Mouse (Mus musculus): ENCODE measurements at regions not wholly inside any gene's neighbourhood (a gene's known extent, or its start where the extent isn't known, plus 50 kb on each side); places are given as distances from the start of the nearest gene placed in this dataset.
"Not testable (repeated sequence)": the region's sequence is repeated elsewhere in the genome, so short reads cannot be mapped to it uniquely, and the experiment has no call there.

DNA sequence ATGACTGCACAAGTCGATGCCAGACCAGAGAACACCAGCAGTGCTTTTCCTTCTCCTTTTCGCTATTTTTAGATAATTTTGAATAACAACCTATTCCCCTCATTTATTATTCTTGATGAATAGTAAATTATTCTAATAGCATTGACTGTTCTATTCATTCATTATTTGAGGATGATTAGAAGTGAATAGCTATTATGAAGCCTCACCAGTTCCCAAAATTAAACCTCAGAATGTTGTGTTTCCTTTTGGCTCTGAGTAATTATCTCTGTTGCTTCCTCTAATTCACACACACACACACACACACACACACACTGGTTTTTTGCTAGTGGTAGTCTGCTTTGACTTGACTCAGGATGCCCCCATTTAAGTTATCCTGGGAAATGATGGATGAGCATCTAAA lies 540.7 kb downstream of the Cypt12 start:
- no peak for DNase-seq (ENCODE audit: low spot score in 2 of 2)

DNA sequence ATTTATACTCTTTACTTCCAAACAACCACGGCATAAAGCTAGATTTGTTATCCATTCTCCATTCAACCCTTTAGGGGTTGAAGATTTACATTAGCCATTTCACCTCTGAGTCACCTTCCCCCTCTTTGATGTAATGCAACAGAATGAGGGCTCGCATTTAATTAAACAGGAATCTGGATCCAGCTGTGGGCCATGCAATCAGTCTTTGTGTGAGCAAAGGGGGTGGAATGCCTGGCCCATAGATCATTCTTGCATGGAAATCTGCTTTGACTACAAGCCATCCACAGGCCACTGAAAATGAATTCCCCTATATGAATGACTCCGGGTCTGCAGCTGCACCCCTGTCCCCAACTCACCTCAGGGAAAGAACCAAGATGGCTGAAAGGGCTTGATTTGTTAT lies 574.4 kb downstream of the Cypt12 start:
- no peak for DNase-seq (ENCODE audit: low spot score in 2 of 2)

DNA sequence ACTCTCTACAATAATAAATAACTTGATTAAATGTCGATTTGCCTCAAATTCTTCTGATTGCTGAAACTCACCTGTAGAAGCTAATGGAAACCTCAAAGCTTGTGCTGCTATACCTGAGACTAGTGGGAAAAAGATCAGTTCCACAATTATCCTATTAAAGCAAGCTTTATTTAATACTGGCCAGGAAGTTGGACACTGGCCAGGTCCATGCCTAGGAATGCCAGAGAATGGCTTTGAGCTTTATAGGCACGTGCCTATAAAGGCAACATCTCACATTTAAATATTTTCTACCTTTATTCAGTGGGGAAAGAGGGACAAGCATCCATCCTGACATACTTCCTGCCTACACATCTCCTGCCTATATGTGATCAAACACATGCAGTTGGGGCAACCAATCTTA lies 575.8 kb downstream of the Cypt12 start:
- no peak for DNase-seq (ENCODE audit: low spot score in 2 of 2)

DNA sequence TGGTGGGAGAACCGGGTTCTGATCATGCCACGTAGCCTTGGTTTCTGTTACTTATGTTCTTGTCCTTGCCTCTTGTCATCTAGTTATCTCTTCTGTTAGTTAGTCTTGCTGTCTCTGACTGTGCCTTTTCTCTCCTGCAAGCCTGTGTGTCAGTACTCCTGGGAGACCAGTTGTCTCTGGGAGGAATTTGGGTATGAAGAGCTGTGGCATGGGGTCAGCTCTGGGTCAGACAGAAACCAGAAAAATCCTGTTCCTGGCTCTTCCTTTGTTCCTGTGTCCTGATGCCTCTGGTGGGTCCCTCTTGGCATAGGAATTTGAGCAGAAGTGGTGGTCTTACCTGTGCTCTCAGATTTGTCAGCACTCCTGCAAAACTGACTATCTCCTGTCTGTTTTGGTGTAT lies 609.0 kb downstream of the Cypt12 start:
- DNase-seq (ENCODE audit: low spot score in 2 of 2): no peak

DNA sequence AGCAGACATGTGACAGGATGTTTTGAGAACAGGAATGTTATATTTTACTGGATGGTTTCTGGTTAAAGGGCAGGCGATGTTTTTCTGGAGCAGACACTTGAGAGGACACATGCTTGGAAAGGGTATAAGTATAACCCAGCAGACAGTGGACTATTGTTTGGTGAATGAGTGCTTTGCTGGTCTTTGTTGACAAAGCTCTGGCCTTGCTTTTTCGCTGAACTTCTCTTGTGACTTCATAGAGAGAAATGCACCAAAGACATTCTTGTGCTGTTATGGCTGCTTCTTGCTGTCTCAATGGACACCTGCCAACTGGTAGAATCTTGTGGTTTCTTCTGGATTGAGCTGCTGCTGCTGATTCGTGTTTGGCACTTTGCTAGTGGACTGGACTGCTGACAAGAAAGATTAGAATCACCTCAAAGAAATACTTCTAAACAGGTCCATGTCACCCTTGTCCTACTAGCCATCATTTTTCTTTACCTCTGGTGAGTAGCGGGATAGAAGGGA lies 612.1 kb downstream of the Cypt12 start:
- no peak for DNase-seq (ENCODE audit: low spot score in 2 of 2)

DNA sequence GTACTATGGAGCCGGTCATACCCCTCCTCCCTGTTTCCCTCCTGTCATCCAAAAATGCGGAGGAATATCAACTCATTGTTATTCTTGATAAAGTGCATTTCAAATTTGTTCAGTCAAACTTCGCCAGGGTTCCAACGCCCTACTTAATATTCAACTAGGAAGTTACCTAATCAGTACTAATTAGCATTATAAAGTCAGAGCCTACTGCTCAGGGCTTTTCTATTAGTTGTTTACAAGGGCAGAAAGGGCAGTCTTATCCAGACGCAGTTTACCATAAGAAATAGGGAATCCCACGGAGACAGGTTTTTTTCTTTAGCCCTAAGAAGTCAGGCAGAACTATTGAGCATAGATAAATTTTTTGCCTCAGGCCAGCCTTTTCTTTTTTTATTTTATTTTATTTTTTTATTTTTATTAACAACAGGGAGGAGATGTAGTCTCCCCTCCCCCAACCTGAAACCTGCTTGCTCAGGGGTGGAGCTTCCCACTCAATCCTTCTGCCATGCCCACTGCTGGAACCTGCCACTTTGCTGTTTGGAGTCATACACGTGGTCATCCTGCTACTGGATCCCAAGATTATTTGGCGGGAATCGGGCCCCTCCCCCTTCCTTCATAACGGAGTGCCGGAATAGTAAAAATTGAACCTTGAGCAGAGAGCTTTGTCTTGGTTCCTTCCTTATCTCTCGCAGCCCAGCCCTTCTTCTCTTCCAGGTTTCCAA lies 632.9 kb downstream of the Cypt12 start:
- not testable (repeated sequence) for DNase-seq (ENCODE audit: low spot score in 2 of 2)

DNA sequence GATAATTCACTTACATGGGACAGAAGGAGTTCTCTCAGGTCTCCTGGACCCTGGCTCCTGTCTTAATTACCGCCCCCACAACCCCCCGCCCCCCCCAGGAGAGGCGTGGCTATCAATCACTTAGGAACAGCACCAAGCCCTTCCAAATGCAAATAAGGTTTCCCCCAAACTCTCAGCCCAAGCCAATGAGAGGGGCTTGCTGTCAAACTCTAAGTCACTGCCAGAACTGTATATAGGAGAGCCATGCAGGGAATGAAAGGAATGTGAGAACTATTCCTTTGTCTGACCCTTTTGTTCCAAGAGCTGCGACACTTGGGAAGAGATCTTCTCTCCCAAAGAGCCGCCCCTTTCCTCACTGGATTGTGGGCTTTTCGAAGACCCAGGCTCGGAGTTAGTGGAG lies 672.4 kb downstream of the Cypt12 start:
- no peak for DNase-seq (ENCODE audit: low spot score in 2 of 2)

DNA sequence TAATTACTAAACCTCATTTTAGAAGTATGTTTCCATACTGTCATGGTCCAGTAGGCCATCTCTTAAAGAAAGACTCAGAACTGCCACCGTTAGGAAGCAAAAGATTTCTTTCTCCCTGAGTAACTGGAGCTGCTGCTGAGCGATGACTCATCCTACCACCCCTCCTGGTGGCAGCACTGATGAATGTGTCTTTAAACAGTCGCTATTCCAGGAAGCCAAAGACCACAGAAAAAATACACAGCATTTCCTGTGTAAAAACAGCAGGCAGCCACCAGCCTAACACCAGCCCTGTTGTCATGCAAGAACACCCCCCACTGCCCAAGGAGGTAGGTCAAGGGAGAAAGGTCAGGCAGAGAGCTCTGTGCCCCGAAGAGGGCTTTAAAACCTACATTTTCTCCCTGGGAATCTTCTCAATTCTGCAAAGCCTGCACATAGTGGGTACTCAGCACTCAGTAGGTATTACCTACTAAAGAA lies 675.7 kb downstream of the Cypt12 start:
- peak; percentile 46 to 72 for DNase-seq (ENCODE audit: low spot score in 2 of 2)

DNA sequence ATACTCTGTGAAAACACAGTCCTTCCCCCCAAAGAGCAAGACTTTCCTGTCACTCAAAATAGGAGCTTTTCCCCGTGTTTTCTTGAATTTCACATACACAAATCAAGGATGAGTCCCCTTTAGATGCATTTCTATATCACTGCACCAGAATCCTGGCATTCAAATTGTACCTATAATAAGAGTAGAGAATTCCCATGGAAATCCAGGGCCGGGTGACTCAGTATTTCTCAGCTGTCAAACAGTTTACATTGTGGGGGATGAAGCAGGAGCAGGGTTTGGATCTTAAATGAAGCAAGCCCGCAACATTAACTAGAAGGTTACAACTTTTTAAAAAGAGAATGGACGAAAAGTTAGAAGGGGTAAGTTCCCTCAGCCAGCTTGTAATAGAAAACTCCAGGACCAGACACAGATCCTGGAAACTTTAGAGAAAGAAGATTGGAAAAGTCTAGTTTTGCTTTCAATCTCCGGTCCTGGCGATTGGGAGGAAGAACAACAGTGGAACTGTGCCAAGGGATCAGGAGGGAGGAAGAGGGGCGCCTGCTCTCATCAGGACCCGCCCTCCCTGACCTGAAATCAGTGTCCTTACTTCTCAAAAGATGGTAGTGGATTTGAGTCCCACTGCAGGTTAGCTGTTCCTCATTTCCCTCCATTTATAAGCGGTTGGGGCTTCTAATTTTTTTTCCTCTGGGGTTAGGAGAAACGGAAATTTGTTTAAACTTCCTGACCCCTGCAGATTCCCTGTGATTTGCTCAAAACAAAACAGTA lies 676.4 kb downstream of the Cypt12 start:
- no peak for DNase-seq (ENCODE audit: low spot score in 2 of 2)

DNA sequence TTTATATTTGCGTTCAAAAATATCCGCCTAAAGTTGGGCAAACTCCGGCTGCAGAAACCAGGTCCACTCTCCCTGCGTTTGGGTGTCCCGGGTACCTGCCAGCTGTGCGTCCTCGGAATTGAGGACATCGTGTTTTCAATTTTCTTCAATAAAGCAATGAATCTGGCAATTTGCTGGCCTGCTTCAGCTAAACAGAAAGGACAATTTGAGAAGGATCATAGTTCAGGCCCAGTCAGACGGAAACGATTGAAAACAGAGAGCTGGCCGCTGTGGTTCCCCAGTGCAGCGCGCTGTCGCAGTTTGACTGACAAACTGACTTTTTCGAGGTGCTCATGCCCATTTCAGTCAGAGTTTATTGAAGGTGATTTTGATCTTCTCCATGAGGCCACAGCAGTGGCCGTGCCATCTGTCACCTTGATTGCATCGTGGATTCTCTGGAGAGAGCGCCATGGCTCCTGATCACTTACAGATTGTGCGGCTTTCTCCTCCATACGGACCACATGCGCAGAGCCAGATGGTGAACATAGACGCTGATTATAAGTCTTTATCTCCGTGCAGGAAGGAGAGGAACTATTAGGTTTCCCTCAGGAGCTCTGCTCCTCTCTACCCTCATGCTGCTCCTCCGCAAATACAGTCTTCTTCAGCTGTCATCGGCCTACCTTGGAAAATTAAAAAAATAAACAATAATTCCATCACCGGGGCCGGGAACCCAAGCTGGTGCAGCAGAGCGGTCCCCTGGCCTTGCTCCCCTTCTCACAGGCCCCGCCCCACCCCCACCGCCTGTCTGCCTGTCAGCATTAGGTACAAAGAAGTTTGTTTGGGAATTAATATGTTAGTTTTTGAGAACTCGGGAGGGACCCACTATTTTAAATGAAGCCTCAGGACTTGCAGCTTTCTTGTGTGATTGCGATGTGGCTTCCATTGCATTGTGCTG lies 677.5 kb downstream of the Cypt12 start:
- peak; percentile 49 to 67 for DNase-seq (ENCODE audit: low spot score in 2 of 2)

DNA sequence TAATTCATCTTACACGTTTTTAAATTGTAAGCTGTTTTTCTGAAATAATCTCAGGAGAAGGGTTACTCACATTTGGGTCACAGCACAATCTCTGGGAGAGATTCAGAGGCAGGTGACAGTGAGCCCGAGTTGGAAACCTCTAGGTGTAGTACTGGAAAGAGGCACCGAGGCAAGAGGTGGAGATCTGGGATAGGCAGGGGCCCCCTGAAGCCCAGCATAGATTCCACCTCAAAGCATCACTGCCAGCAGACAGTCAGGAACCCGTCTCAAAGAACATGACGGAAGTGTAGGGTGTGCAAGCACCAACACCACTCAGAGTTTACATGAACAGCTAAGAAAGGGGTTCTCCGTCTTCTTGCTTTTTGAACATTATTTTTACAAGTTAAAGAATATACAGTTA lies 678.2 kb downstream of the Cypt12 start:
- DNase-seq (ENCODE audit: low spot score in 2 of 2): no peak

DNA sequence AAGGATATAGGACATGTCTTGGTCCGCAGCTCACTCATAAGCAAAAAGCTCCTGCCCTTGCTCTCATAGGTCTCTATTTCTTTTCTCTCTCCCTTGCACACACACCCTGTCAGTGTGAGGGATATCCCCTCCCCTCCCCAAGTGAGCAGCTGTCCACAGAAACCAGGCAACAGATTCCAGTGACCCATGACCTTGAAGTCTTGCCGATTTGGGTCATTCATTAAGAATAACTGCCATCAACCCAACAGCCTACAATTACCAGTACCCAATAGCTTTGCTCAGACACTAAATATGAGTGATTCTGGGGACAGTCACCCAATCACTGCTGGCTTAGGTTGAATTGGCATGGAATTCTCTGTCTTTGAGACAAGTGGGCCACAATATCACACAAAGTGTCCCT lies 678.6 kb downstream of the Cypt12 start:
- DNase-seq (ENCODE audit: low spot score in 2 of 2): no peak

DNA sequence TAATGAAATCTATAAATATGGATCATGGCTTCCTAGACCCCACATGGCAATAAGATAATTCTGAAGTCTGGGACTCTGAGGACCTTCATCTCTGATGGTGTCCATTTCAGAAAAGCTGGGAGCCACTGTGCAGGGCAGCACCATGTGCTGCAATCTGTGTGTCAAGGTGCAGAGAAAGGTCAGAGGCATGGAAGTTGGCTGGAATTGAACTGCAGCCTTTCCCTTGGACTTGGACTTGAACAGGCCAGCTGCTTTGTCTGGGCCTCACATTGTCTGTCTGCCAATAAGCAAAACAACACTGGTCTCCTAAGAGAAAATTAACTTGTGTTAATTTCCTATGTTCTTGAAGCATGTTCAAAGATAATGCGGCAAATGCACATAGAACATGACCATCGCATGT lies 681.0 kb downstream of the Cypt12 start:
- DNase-seq (ENCODE audit: low spot score in 2 of 2): no peak

DNA sequence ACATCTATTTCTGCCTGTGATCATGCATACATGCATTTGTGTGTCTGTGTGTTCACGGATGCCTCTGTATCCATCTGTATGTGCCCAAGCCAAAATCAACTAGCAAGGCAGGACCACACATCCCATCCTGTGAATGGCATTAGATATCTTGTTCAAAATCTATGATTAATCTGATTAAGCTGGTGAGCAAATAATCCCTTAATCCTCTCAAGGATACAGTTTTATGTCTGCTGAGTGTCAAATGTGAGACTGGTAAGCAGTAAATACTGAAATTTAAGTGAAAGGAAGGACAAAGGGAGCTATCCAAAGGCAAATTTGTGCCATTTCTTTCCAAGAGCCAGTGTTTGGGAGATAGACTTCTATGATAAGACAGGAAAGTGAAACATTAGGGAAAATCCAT lies 683.4 kb downstream of the Cypt12 start:
- DNase-seq (ENCODE audit: low spot score in 2 of 2): no peak

DNA sequence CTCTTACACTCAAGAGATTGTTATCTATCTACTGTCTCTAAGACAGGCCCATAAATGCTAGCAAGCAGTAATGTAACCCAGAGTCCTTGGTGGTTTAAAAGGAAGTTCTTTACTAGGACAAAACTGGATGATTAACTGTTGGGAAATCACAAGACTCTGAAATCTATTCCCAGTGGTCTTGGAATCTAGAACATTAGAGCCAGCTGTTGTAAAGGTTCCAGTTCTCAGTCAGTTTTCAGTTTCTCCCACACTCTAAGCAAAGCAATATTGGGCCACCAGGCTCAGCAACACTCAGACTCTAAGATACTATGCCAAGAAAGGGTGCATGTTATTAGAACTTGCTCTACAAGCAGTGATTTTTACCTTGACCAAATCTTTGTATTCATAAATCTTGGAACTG lies 686.6 kb downstream of the Cypt12 start:
- no peak for DNase-seq (ENCODE audit: low spot score in 2 of 2)

DNA sequence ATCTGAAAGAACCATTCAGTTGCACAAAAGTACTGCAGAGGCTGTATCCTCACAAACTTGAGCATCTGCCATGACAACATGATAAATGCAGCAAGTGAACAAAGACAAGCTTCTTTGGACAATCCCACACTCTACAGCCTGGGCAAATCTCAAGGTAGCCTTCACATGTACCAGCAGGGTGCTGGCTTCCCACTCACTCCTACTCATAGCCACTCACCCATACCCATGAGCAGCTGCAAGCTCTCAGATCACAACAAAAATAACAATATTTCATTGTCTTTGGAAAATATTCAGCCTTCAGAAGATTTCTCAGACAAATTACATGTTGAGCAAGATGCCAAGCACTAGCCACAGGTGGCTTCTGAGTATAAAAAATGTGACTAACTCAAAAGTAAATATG lies 689.3 kb downstream of the Cypt12 start:
- DNase-seq (ENCODE audit: low spot score in 2 of 2): no peak

DNA sequence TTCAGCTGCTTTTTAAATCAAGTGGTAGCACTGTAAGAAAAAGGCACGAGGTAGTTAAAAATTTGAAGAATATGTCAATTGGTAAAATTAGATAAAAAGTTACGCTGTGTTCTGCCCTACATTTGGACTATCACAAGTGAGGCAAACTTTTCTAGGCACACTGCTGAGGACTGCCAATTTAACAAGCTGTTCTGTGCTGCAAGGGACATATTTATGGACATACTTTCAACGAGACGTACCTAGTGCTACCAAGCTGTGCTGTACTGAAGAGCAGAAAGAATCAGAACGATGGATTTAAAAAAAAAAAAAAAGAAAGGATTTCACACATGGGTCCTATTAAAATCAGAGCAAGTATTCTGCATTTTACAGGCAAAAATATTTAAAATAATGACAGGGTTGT lies 692.1 kb downstream of the Cypt12 start:
- DNase-seq (ENCODE audit: low spot score in 2 of 2): no peak

DNA sequence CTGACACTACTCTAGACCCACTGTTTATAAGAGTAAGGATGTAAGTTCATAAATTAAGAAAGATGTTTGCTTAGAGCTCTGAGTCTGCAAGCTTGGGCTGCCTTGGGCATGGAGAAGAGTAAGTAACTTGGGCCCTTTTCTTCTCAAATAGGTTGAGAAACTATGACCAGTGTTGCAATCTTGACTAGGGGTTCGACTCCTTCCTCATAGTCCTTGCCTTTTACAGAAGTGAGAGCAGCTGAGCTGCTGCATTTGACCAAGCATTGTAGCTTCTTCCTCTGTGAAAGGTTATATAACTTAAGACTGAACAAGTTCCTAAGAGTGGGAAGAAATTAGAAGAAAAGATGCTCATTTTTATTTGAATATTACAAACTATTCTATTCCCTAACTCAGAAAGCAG lies 693.5 kb downstream of the Cypt12 start:
- no peak for DNase-seq (ENCODE audit: low spot score in 2 of 2)

DNA sequence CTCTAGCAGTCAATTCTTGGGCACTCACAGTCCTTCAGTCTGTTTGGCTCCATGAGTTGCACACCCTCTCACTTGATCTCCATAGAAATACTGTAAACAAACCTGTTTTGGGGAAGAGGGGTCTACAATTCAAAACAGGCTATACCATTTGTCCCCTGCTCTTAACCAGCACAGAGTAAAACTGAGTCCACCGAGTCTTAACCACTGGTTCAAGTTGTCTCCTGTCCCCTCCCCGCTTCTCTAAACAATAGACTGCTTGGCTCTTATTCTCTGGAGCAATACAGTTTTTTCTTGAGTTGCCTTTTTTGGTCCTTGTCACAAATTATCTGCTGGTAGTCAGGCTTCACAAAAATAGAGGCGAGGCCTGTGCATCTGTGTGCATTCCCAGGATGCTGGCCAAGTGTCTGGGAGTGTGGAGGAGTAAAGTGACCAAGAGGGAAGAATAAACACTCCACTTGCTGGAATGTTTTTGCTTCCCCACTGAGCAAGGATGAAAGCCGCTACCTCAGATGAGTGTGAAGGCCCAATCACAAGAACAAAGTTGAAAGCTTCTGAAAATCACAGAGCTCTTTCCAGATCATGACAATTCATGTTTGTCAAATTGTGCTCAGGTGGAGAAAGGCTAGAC lies 695.3 kb downstream of the Cypt12 start:
- no peak for DNase-seq (ENCODE audit: low spot score in 2 of 2)

DNA sequence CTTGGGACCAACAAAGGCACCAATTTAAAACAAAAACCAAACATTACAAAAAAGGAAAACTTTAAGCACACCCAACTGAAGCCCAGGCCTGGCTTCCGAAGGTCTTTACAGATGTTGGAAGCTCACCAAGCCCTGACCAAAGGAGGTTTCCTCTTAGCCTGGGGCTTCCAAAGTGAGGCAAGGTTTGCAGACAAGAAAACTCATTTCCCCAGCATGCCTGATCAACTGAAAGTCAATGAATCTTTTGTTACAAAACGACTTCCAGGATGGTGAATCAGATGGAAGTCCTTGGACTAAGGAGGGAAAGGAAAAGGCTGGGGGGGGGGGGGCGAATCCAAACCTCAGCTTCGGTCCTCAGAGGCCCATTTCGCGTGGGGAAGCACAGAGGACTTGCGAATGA lies 697.3 kb downstream of the Cypt12 start:
- no peak for DNase-seq (ENCODE audit: low spot score in 2 of 2)

DNA sequence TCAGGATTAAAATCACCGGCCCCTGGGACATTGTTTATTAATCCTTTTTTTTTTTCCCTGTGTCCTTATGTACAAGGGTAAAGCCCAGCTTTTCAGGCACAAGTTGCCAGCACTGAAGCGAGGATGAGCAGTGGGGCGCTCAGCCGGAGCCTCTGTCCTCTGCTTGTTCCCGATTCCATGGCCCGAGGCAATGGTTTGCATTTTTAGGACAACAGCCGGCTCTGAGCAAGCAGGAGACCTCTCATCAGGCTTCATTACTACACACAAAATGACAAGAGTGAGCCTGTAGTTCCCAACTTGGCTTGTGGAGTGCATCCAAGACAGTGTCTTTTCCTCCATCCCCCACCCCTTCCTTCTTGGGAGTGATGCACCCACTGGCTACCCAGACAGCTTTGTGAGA lies 697.7 kb downstream of the Cypt12 start:
- DNase-seq (ENCODE audit: low spot score in 2 of 2): no peak

Measured in layer of hippocampus, postnatal 10 days (tissue).